ENCODE assay signal across 21 mouse cellular contexts in genomic region chr5:65855571-65855970, GRCm38 (mm10).
"Had no signal": no experiment of that assay in that cellular context is flagged by ENCODE, and none has a peak within 500 bp of the region (broad histone marks: within the 10 kb centered on the region; RNA-seq: fewer than 3 reads in every experiment).

No protein-coding gene starts in this region.

- H3K9me3 ChIP-seq: lung, embryonic 15.5 days; megakaryocyte, embryonic 14.5 days; midbrain, embryonic 10.5 days; midbrain, embryonic 13.5 days; neural tube, embryonic 13.5 days had no signal

- H3K4me2 ChIP-seq: lung, embryonic 15.5 days; midbrain, embryonic 13.5 days; neural tube, embryonic 13.5 days had no signal

- H3K27ac ChIP-seq: kidney, postnatal 0 days; left cerebral cortex, adult 2 months; liver, embryonic 14.5 days; lung, embryonic 15.5 days; midbrain, embryonic 10.5 days; midbrain, embryonic 13.5 days; neural tube, embryonic 13.5 days; stomach, postnatal 0 days had no signal

- H3K36me3 ChIP-seq: lung, embryonic 15.5 days; midbrain, embryonic 10.5 days; midbrain, embryonic 13.5 days; neural tube, embryonic 13.5 days had no signal

- H3K4me1 ChIP-seq: midbrain, embryonic 13.5 days; neural tube, embryonic 13.5 days had no signal

- H3K4me3 ChIP-seq: left cerebral cortex, adult 2 months; lung, embryonic 15.5 days; megakaryocyte, embryonic 14.5 days; midbrain, embryonic 10.5 days; midbrain, embryonic 13.5 days; myocyte; neural tube, embryonic 13.5 days had no signal

- H3K9ac ChIP-seq: liver, embryonic 14.5 days; lung, embryonic 15.5 days; midbrain, embryonic 13.5 days; neural tube, embryonic 13.5 days had no signal

- H3K27me3 ChIP-seq: lung, embryonic 15.5 days; megakaryocyte, embryonic 14.5 days; midbrain, embryonic 13.5 days; neural tube, embryonic 13.5 days had no signal

- DNase-seq: kidney, adult 18-20 months; kidney, adult 9 months; kidney, postnatal 36 days; layer of hippocampus, postnatal 36 days; lung, adult 18-20 months; lung, postnatal 10 days; lung, postnatal 36 days; retina, postnatal 1 day; right cerebral cortex, postnatal 25 days had no signal

- ATAC-seq: intestine, embryonic 16.5 days; midbrain, embryonic 13.5 days; midbrain, embryonic 16.5 days had no signal
